Mouse (Mus musculus) sigmoid colon, adult 10 weeks (tissue): ENCODE data around the gene Mrap. TPM values are rescaled to one million over a fixed set of nuclear protein-coding genes. Genes with fewer than 3 reads are reported as not detected.

Experiments
- polyA plus RNA-seq: library from polyadenylated mRNA; stranded (reverse); fragments of 350-450 nt; fragmentation: Illumina TruSeq; extraction: RNeasy Lipid Tissue Mini Kit (QIAGEN cat#74804); gene quantifications from one replicate; pipeline ENCODE4 v1.2.3, GENCODE M21; 2014; ENCODE audit warnings: low read depth, low replicate concordance

The Mrap gene
- polyA plus RNA-seq: not detected

GRCm38 (mm10) chr16:90738092-90738956 lies at the start of gene Mrap:
Gene Mrap (plus strand): TSS chr16:90738207.

GRCm38 (mm10) chr16:90727233-90728115 lies 10.5 kb upstream of the Mrap start, which contains the start of gene Mis18a:
Gene Mis18a (minus strand): TSS chr16:90727404.

Other genes starting within 250 kb of the Mrap start
- gene Mis18a, start 10.8 kb upstream of the Mrap start, polyA plus RNA-seq: 24.4 TPM
- gene Urb1, start 72.2 kb downstream of the Mrap start, polyA plus RNA-seq: 2.8 TPM
- not detected for gene Eva1c, start 88.5 kb downstream of the Mrap start, polyA plus RNA-seq
- 2.6 TPM for gene Cfap298, start 196.9 kb downstream of the Mrap start, polyA plus RNA-seq